Mouse (Mus musculus) cerebellum, adult 2 months (tissue): Measurements from ENCODE around the gene Mme.

Experiments used
- CTCF ChIP-seq: fragments of 200-500 bp; IDR thresholded peaks from 2 replicates; pipeline ENCODE4 v1.5.1; 2011; ENCODE audit warnings: low read depth, mild to moderate bottlenecking, control low read depth, low read length, moderate library complexity, borderline replicate concordance; ENCODE audit not compliant: insufficient read depth
- POLR2A ChIP-seq: fragments of 200-500 bp; IDR thresholded peaks from 2 replicates; pipeline ENCODE4 v1.6.1; 2011; ENCODE audit warnings: low read length, control low read depth, borderline replicate concordance; ENCODE audit not compliant: insufficient read depth

- TF ChIP-seq POLR2A (no peak), CTCF (no peak)
Measured at GRCm38 (mm10) chr3:63295237-63295636, 53.9 kb downstream of the Mme start.
